Mouse (Mus musculus) retina, postnatal 7 days (tissue): ENCODE results near the gene Rilpl1.
"Not testable (repeated sequence)": the region's sequence is repeated elsewhere in the genome, so short reads cannot be mapped to it uniquely, and the experiment has no call there.

ENCODE experiments used
- DNase-seq: peaks from one replicate; pipeline ENCODE4 v3.0.0-alpha.2; 2012; ENCODE audit warnings: low read depth, low spot score

Gene Rilpl1

DNA sequence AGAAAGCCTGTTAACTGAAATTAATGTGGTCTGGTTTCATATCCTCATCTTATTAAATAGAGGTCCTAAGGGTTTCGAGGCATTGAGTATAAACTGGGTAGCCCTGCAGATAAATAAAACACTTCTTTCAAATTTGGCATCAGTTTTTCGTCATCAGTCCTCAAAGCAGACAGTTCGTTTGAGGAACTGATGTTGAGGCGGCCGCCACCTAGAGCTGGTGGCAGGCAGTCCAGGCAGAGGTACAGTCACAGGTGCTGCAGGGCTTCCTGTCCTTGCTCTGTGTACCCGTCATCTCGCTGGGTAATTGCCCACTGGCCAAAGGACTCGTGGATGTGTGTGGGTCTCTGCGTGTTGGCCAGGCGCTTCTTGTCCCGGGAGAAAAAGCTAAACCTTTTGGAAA, 37.7 kb downstream of the Rilpl1 start:
- DNase-seq = no peak

DNA sequence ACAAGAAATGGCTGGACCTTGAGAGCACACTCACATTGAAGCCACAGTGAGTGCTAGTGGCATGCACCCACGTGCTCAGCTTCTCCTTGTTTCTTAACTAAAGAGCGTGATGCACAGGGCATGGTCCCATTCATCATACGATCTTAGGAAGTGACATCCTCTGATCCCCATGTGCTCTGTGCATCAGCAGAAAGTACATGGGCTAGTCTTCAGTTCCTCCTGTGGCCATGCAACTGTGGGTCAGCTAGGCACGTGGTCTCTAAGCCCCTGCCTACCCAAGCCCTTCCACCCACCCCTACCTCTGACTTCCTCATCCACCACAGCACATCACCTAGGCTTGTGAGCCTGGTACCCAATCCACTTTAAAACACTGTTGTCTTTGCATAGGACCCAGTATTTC, 38.6 kb downstream of the Rilpl1 start:
- no peak for DNase-seq

DNA sequence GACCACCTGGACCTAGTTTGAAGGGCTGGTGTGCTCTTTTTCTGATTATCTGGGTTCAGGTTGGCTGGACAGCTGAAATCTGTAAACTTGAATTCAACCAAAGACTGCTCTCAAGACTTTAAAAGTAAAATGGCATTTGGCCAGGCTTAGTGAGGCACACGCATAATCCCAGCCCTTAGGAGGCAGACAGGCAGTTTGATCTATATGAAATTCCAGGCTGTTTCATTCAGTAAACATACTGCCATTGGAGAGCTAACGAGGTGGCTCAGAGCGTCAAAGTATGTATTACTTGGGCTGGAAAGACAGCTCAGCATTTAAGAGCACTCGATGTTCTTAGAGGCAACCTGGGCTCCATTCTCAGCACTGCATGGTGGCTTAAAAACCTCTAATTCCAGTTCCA, 39.5 kb downstream of the Rilpl1 start:
- DNase-seq = no peak

DNA sequence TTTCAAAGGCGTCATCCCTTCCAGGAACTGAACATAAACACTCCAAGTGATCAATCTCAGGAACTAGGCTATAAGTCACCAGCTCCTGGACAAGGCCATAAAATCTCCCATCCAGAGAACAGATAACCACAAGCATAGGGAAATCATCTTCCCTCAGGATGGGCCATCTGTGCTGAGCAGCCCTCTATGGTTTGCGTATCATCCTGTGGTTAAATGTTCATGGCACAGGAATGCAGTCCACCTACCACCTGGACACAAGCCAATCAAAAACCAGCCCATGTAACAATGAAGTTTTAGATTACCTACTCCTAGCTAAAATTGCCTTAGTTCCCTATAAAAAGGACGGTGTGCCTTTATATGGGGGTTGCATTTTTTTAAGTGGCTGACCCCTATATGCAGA, 42.3 kb downstream of the Rilpl1 start:
- DNase-seq = no peak

DNA sequence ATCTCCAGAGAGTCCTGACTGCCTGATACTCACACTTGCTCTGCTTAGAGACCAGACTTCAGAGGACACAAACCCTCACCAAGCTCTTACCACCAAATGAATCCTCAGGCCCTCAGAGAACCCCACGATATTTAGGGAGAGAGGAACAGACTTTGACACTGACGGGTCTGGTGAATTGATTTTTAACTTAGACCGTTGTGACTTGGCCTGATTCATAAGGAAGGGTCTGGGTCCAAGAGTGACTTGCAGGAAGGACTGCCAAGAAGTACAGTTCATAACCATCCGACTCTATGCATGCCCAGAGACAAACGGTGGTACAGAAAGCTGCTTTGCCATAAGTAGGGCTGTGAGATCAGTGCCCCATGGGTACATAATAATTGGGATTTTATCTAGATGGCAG, 45.5 kb downstream of the Rilpl1 start:
- DNase-seq = no peak

DNA sequence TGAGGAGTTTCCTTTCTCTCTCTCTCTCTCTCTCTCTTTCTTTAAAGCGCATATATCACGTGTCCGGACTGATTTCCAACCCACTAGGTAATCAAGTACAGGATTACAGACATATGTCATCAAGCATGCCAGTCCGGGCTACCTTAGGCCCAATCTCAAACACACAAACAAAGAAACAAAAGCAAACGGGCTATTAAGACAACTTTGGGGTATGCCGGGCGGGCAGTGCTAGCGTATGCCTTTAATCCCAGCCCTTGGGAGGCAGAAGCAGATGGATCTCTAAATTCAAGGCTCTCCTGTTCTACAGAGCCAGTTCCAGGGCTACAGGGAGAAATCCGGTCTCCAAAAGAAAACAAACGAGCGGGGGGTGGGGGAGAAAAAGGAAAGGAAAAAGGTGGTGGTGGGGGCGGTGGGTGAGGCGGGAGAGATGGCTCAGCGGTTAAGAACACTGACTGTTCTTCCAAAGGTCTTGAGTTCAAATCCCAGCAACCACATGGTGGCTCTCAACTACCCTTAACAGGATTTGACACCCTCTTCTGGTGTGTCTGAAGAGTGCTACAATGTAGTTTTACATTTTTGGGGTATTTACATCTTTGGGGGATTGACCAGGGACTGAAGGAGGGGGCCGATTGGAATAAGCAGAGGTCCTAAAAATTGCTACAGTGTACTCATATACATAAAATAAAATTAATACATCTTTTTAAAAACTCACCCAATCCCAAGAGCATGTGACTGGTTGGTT, 47.4 kb downstream of the Rilpl1 start:
- no peak for DNase-seq

DNA sequence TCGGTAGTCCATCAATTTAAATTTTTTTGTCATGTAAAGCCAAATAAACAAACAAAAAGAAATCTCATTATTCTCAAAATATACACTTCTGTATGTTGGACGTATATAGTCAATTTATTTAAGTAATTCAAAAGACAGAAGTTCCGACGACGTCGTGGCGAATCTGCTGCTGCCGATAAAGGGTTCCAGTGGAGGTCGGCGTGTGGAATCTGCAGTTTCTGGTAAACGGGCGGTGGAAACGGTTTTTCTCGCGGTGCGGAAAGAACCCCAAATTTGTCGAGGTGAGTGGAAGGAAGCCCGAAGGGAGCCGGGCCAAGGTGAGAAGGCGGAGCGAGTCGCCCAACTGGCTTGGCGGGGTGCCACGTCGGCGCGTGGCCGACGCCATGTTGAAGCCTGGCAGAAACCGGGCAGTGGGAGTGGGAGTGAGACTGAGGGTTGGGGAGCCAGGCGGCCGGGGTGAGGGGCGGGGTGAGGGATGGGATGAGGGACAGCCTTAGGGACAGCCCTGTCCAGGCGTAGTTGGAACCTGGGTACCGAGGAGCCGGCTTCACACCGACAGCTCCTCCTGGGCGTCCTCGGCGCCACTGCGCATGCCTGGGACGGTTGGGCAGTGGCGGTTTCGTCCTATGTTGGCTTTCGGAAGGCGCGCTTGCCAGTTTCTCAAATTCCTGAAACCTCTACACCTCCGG, 48.1 kb downstream of the Rilpl1 start, which contains the start of gene Snrnp35:
TSS of gene Snrnp35 (plus strand) at position 169 of the 689 bp plus-strand sequence.
- peak; percentile 79 for DNase-seq

DNA sequence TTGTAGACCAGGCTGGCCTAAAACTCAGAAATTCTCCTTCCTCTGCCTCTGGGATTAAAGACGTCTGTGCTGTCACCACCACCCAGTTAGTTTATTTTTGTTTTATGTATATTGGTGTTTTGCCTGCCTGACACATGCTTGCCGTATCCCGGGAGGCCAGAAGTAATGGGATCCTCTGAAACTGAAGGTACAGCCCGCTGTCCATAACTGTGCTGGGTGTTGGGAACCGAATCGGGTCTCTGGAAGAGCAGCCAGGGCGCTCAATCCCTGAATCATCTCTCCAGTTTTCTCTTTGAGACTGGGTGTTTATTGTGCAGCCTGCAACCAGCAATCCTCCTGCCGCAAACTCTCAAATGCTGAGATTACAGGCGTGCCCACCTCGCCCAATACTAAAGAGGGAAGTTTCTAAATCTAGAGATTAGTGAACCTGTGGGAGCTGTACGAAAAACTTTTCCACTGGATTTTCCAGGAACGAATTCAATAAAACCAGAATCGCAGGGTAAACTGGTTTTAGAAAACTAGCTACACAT, 48.7 kb downstream of the Rilpl1 start:
- DNase-seq = no peak

DNA sequence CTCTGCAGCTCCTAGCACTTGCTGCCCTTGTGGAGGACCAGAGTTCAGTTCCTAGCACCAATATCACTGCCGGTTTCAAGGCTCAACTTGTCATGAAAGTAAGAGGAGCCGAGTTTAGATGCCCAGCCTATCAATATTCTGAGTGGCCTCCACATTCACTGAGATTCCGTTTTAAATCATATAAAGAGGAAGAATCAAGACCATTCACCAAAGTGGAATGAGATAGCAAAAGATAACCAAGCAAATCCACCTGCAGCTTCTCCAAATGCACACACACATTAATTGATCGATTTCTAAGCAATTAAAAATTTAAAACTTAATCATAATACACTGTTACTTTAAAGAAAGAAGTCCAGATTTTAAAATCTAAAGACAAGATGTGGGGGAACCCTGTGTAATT, 49.5 kb downstream of the Rilpl1 start:
- no peak for DNase-seq

DNA sequence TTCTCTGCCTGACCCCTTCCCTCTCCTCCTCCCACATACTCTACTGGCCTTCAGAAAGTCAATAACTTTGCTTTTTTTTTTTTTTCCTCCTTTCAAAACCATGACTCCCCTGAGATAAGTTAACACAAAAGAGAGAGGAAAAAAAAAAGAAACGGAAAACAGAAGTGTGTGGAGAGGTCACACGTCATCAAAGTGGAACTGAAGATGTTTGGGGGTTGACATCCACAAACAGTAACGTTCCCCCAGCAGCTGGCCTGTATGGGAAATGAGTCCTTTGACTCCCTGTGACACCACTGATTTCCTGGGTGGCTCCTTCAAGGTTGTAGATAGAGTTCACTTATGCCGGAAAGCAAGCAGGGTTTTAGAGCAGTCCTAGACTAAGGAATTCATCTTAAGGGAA, 51.1 kb downstream of the Rilpl1 start:
- no peak for DNase-seq

DNA sequence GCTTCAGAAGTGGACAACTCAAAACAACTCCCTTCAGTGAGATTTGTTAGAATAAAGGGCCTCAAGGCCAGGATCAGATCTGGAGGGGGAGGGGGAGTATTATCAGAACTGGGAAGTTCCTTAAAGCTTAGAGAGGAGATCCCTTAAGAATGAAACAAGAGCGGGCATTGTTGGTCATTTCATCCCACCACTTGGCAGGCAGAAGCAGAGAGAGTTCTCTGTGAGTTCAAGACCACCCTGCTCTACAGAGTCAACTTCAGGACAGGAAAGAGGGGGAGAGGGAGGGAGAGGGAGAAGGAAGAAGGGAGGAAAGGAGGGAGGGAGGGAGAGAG, 52.4 kb downstream of the Rilpl1 start:
- DNase-seq = no peak

DNA sequence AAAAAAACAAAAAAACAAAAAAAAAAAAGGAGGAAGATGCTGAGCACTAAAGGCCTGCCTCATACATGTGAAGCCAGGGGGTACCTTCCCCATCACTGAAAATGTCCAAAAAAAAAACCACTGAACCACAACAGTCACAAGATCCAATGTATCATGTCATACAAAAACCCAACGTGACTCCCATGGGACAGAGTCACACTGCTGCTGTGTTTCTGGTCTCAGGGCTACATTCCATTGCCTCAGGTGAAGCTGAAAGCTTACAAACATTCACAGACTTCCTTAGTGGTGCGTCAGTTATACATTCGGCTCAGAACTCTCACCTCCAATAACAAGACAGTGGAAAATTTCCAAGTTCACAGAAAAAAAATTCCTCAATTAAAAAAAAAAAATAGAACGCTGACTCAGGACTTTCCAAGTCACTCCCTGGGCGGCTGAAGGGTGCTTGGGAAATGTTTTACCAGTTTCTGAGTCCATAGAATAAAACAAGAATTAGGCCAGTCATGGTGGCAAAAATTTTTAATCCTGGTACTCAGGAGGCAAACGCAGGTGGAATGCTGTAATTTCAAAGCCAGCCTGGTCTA, 60.5 kb downstream of the Rilpl1 start:
- DNase-seq = no peak

DNA sequence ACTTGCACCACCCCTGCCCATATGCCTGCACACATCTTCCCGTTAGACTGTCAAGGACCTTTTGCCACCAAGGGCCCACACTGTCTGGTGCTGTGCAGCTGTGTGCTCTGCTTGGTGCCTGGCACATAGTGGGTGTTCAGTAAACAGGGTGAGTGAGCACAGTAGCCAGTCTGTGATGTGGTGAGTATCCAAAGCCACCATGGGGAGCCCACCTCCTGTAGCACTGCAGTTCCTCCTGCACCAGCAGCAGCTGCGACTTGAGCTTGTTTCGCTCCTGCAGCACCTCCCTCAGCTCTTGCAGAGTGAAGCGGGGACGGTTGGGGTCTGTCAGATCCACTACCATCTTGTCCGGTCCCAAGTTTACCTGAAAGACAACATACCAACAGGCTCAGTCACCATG, 61.7 kb downstream of the Rilpl1 start:
- no peak for DNase-seq

DNA sequence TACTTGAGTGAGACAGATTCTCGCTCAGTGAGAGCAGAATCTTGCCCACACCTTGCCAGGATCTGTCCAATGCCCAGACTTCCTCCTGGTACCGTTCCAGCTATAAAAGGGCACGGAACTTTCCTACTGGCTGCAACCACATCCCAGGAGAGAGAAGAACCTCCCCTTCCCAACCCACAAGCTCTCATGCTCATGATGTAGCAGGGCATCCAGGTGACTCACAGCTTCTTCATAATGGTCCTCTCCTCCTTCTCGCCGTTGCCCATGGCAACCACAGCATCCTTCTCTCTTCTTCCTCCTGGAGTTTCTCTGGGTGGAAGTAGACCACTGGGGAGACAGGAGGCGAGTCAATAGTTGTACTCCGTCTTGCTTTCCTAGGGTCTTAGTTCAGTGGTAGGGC, 62.8 kb downstream of the Rilpl1 start:
- DNase-seq = no peak

DNA sequence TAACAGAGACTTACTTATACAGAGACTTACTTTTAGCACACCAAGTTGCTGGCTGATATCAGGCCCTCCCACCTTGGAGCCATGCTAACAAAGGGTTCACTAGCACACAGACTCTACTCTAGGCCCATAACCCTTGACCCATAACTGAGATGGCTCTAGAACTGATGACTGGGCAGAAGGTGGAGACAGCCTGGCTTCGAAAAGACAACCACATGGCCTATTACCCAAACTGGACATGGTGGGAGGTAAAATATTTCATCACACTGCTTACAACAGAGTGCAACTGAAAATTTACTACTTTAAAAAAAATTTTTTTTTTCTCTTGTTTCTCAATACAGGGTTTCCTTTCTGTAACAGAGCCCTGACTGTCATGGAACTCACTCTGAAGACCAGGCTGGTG, 63.4 kb downstream of the Rilpl1 start:
- DNase-seq = no peak

DNA sequence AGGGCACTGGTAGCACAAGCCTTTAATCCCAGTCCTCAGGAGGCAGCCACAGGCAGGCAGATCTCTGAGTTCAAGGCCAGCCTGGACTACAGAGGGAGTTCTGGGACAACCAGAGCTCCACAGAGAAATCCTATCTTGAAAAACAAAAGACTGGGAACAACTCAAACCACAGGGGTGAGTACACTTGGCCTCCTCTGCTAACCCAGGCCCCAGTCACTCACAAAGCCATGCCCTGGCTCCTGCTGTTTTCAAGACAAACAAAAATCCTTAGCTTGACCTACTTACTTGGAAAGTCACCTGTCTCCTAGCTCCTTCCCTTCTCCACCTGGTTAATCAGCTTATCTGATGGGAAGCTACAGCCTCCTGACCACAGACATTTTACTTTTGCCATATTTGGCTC, 66.3 kb downstream of the Rilpl1 start:
- no peak for DNase-seq

DNA sequence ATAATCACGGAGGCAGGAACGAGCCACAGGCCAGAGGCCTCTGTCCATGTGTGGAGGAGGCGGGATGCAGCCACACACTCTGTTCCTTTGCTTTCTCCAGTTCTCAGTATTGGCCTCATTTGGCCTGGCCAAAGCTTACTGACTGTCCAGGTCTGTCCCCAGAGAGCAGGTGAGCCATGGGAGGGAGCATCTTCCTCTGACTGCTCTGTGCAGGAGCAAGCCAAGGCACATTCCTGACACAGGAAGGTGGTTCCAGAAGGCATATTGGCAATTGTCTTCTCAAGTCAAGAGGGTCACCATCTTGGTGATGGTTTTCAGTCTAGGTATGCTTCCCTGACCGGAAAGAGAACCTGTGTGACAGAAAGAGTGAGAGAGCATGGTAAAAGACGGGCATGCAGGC, 67.7 kb downstream of the Rilpl1 start:
- DNase-seq = no peak

DNA sequence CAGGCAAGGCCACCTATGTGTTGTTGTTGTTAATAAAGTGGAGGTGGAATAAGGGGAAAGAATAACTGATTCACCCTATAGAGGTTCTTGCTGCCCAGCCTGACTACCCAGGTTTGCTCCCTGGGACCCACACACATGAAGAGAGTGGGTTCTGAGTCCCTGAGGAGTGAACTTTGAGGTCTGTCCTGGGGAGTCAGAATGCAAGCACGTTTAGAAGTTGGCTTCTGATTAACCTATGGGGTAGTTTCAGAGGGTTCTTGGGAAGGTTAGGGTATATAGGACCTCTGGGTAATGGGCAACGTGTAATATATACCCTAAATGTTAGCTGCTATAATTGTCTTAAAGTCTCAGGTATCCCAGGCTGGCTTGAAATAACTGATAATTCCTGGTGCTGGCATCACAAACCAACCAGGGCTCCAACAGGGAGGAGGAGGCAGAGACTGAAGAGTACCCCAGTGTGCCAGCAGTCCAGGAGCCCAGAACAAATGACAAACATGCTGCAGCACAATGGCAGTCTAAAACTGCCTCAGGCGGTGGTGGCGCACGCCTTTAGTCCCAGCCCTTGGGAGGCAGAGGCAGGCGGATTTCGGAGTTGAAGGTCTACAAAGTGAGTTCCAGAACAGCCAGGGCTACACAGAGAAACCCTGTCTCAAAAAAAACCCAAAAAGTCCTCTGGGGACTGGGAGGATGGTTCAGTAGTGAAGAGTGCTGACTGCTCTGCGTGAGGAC, 68.7 kb downstream of the Rilpl1 start:
- no peak for DNase-seq

DNA sequence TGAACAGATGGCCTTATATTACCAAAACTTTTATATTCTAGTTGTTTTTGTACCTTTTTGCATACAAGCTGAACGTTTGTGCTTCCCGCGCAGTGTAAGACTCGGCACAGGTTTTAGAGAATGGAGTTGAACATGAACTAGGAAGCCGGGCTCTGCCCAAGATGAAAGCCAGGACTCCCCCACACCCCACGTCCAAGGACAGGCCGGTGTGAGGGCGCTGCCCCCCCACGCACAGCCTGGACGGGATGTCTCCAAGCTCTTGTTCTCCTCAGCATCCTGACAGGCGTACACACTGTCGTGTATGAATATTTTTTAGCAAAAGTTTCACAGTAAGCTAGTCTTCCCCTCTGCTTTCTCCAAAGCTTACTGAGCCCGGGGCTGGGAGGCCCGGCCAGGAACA, 70.3 kb downstream of the Rilpl1 start:
- not testable (repeated sequence) for DNase-seq

DNA sequence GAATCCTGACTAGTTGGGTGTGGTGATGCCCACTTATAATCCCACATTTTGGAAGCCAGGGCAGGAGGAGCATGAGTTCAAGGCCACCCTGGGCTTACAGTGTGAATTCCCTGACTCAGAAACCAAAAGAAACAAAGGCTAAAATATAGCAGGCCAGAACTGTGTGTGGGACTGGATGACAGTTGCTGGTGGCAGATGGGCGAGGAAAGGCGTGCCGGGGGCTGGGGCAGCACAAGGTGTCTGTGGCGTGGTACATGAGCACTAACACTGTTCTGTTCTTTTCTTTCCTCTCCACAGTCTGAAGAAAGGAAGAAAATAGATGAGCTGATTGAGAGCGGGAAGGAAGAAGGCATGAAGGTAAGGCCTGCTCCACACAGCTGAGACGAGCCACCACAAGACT, 74.4 kb downstream of the Rilpl1 start:
- no peak for DNase-seq

DNA sequence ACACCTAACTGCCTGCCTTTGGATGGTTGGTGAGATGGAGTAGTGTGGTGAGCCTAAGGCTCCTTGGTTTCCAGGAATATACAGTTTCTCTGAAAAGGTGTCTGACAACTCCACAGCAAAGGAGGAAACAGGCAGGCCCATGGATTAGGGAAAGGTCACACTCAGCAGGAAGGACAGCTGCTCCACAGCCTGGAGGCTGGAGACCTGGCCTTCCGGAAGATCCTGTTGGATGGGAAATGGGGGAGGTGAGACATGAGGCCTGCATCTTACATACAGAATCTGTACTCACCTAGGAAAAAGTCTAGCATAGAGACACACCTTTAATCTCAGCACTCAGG, 77.1 kb downstream of the Rilpl1 start:
- DNase-seq = no peak

DNA sequence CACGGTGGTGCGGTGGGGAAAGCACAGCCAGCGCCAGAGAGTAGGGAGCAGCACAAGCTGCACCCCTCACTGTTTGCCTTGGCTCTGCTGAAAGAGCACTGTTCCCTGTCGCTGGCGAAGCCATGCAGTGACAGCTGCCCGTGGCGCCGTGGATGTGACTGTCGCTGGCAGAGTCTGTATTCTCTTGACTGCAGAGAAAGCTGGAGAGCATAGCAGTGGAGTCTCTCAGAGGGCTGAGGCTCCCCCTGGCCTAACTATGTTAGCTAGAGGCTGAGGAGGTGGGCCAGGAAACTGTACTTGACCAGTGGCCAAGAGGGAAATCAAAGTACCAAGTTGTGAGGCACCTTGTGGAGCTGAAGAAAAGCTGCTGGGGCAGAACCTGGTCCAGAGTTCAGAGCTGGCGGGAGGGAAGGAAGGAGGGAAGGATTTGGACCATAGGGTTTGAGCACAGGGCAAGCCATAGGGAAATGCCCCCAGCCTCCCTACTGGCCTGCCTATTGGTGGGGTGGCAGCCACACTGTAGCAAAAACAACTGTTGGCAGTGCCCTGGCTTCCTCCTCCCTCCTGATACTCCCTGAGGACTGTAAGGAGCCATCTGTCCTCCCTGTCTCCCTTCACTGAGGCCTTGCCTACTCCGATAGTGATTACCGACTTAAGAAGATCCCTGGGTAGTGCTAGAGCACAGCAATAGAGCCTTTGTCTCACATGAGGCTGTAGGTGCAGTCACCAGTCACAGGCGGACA, 77.7 kb downstream of the Rilpl1 start:
- DNase-seq = no peak
